Mouse (Mus musculus) E14TG2a.4 (cell line): ENCODE results near the gene Mfsd13b.

Experiments used
- CTCF ChIP-seq: conservative IDR thresholded peaks from 2 replicates; pipeline ENCODE4 v1.5.1; 2014; ENCODE audit warnings: low read length
- NANOG ChIP-seq: IDR thresholded peaks from 2 replicates; pipeline ENCODE4 v1.6.1; 2014; ENCODE audit warnings: borderline replicate concordance, low read length, mixed read lengths

GRCm38 (mm10) chr7:120974001-120974400, 8.3 kb upstream of the Mfsd13b start:
- no peak for TF ChIP-seq CTCF
- TF ChIP-seq NANOG = no peak
